Mouse (Mus musculus) heart, postnatal 14 days (tissue): ENCODE measurements at regions not wholly inside any gene's neighbourhood (a gene's known extent, or its start where the extent isn't known, plus 50 kb on each side); places are given as distances from the start of the nearest gene placed in this dataset.

Experiments used
- DNase-seq, 2 experiments: peaks; one replicate each; pipeline ENCODE4 v3.0.0; 2021 to 2022
- intact Hi-C: fragments of 180-260 bp; cut with DNase I; formaldehyde crosslinking; loops from one replicate; pipeline ENCODE4 v1.15.1; 2025

- no peak for DNase-seq
- intact Hi-C loops, result no loop called here
Observed at GRCm38 (mm10) chr4:95456318-95456717, 101.0 kb upstream of the Fggy start.

- no peak for DNase-seq
- intact Hi-C loops, result no loop called here
Observed at GRCm38 (mm10) chr4:95456943-95457342, 100.4 kb upstream of the Fggy start.

DNA sequence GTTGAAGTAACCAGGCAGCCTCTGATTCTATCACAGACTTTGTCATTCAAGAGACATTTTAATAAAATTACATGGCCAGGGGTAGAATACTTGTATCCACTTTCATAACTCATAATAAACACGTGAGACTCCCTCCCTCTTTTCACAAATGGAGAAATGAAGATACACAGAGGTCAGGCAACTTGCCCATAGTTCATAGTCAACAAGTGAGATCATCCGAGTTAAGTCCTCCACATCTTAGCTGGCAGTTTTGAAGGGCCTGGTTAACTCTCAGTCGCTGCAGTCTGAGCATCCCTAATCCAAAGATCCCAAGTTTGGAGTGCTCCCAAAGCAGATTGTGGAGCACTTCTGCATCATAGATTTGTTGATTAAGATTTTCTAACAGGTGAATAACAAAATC lies 94.8 kb upstream of the Fggy start:
- DNase-seq, result peak in 1 of 2 experiments; percentile 44

GRCm38 (mm10) chr4:95463082-95463825 lies 94.1 kb upstream of the Fggy start:
- peak; percentile 29 to 40 for DNase-seq
- intact Hi-C loops, result no loop called here

More for the DNA sequence above, 94.8 kb upstream of the Fggy start:
- intact Hi-C loops, result no loop called here

- intact Hi-C loops, result no loop called here
- DNase-seq, result no peak
Observed at GRCm38 (mm10) chr4:95466647-95467046, 90.7 kb upstream of the Fggy start.

- intact Hi-C loops, result no loop called here
- DNase-seq, result no peak
Observed at GRCm38 (mm10) chr4:95467526-95467925, 89.8 kb upstream of the Fggy start.

- intact Hi-C loops, result no loop called here
- no peak for DNase-seq
Observed at GRCm38 (mm10) chr4:95474726-95475406, 82.4 kb upstream of the Fggy start.

DNA sequence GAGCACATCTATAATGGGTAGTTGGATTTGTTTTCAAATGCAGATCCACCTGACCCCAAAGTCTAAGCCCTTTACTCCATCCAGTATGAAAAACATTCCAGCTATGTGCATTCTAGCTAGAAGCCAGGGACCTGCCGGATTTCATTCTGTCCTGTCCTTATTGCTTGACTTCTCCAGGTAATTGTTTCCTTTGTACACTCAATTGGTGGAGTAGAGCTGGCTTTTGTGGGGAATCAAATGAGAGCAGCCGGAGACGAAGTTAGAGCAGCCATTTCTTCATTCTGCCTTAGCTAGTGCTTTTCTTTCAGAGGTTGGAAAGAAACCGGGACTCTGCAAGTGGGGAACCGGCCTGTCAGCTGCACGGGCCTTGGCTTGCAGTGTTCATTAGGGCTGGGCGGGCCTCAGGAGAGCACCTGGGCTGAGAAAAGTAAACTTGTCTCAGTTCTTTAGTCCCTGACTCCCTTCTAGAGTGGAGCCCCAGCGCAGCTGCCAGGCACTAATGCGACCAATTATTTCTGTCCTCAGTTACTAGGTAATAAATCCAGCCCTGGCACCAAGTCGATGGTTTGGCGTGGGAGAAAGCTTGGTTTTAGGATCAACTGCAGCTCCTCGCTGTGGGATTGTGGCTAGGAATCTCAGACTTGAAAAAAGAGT lies 81.1 kb upstream of the Fggy start:
- intact Hi-C loops, result no loop called here
- no peak for DNase-seq

GRCm38 (mm10) chr4:95483571-95483970 lies 73.7 kb upstream of the Fggy start:
- DNase-seq, result peak; percentile 53 to 64
- intact Hi-C loops, result loop anchor here (10.0 kb wide), 1 partner anchor 429 kb away; the partner anchor contains the start of gene Jun

- intact Hi-C loops, result loop anchor here (10.0 kb wide), 1 partner anchor 433 kb away; the partner anchor contains the start of gene Jun
- DNase-seq, result no peak
Observed at GRCm38 (mm10) chr4:95487323-95487722, 70.0 kb upstream of the Fggy start.

GRCm38 (mm10) chr4:95487969-95488368 lies 69.3 kb upstream of the Fggy start:
- no peak for DNase-seq
- intact Hi-C loops, result loop anchor here (10.0 kb wide), 1 partner anchor 433 kb away; the partner anchor contains the start of gene Jun

- no peak for DNase-seq
- intact Hi-C loops, result loop anchor here (10.0 kb wide), 1 partner anchor 434 kb away; the partner anchor contains the start of gene Jun
Observed at GRCm38 (mm10) chr4:95489059-95489458, 68.2 kb upstream of the Fggy start.

DNA sequence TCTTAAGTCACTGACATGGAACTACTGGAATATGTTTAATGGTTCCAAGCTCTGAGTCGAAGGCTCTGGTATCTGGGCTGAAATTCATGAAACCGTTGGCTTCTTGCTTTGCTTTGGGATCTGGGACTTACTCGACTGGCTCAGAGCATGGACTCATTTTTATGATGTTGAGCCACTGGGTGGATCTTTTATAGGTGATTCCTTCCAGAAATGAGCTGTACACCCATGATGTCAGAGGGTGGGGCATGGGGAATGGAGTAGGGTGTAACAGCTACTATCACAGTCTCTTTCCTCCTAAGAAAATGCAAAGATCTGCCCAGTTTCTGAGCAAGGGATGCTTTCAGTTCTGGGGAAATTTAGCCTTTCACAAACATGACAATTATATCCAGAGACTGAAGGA lies 57.0 kb upstream of the Fggy start:
- peak; percentile 13 to 23 for DNase-seq
- intact Hi-C loops, result no loop called here

DNA sequence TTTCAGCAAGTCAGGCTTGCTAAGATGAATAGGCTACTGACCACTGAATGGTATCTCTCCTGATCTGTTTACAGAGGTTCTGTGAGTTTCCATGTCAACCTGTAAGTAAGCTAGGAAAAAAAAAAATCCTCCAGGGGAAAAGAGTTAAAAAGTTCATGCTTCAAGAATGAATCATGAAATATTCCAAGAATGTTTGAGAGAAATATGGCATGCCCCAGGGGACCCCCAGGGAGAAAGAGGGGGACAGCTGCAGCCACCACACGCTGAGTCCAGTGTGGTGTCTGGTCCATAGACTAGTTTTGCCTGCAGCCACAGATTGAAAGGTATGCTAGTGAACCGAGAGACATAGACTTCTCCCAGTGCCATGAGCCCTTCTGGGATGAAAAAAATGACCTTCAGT lies 56.1 kb upstream of the Fggy start:
- DNase-seq, result no peak
- intact Hi-C loops, result no loop called here

DNA sequence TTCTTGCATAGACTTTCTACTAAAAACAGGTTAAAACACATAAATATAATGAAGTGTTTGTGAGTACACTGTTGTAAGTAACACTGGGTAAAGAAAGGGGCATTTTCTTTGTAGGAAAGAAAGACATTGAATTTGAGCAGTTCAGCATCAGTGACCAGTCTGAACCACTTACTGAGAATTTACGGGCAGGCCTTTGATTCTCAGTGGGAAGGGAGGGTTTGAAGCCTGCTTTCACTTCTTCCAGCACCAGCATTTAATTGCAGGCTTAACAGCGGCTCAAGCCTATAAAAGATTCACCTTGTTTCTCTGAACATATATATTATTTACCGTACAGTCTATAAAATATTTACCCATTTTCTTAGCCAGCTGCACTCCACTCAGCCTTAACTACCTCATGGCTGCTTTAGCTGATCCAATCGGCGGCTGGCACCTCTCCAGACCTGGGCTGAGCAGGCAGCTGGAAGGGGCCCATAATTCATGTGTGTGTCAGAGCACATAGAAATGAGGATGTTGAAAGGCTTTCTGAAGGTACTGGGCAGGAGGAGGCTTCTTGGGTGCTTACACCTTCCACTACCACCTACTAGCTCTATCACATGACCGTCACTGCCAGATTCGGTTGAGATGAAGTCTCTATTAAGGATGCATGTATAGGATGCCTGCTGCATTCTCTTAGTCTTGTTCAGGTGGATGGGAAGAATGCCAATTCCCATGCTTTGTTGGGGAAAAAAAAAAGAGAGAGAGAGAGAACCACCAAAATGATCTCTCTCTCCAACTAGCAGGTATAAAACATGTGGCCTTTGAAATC lies 50.0 kb upstream of the Fggy start:
- intact Hi-C loops, result no loop called here
- DNase-seq, result no peak
